Mouse (Mus musculus) midbrain, embryonic 15.5 days (tissue): ENCODE measurements at regions not wholly inside any gene's neighbourhood (a gene's known extent, or its start where the extent isn't known, plus 50 kb on each side); places are given as distances from the start of the nearest gene placed in this dataset.

Experiments used
- ATAC-seq: fragments of 200-750 bp; cut with Nextera tagmentation; replicated peaks from 2 replicates; pipeline ENCODE4 v1.8.0; 2017; ENCODE audit warnings: moderate TSS enrichment
- H3K27ac ChIP-seq: fragments of 300-500 bp; sonication (generic); 2 replicates; pipeline ENCODE4 v1.5.1; 2015; ENCODE audit warnings: mild to moderate bottlenecking, inconsistent platforms
- H3K27me3 ChIP-seq: fragments of 300-500 bp; sonication (generic); replicated peaks from 2 replicates; pipeline ENCODE4 v1.6.1; 2015; ENCODE audit warnings: inconsistent platforms
- H3K36me3 ChIP-seq: fragments of 300-500 bp; sonication (generic); replicated peaks from 2 replicates; pipeline ENCODE4 v1.6.1; 2015; ENCODE audit warnings: inconsistent platforms
- H3K4me1 ChIP-seq: fragments of 300-500 bp; sonication (generic); 2 replicates; pipeline ENCODE4 v1.6.1; 2015; ENCODE audit warnings: inconsistent platforms
- H3K4me2 ChIP-seq: fragments of 300-500 bp; sonication (generic); 2 replicates; pipeline ENCODE4 v1.6.1; 2015; ENCODE audit warnings: inconsistent platforms, mild to moderate bottlenecking, moderate library complexity
- H3K4me3 ChIP-seq: fragments of 300-500 bp; sonication (generic); 2 replicates; pipeline ENCODE4 v1.5.1; 2015; ENCODE audit warnings: mild to moderate bottlenecking, inconsistent platforms
- H3K9ac ChIP-seq: fragments of 300-500 bp; sonication (generic); 2 replicates; pipeline ENCODE4 v1.6.1; 2015; ENCODE audit warnings: mild to moderate bottlenecking, inconsistent platforms
- H3K9me3 ChIP-seq: fragments of 300-500 bp; sonication (generic); 2 replicates; pipeline ENCODE4 v1.6.1; 2016; ENCODE audit warnings: inconsistent platforms
- WGBS: fragments of 180-500 bp; shearing (Covaris S2); methylation state at CpG from one replicate; pipeline ENCODE4 v1.1.7; 2015; ENCODE audit warnings: mixed read lengths; 5-methylcytosine and 5-hydroxymethylcytosine counted together

- Histone ChIP-seq H3K4me3 (no peak overlapping the region), H3K4me2 (no peak overlapping the region), H3K27ac (no peak overlapping the region), H3K4me1 (0 out of 2 replicates have a peak, but pooled peaks cover 4% of the 10 kb centered on the region), H3K36me3 (no peaks in the 10 kb centered on the region), H3K9ac (no peak overlapping the region), H3K27me3 (no peaks in the 10 kb centered on the region), H3K9me3 (no peaks in the 10 kb centered on the region)
- WGBS, result 83% methylated on average over 1 of the region's 1 CpGs
- no peak for ATAC-seq
Measured at GRCm38 (mm10) chr1:77720859-77721258, 206.0 kb upstream of the Epha4 start.

GRCm38 (mm10) chr1:77713001-77713400 lies 198.1 kb upstream of the Epha4 start:
- Histone ChIP-seq H3K4me1 (peaks cover 10% of the 10 kb centered on the region), H3K9me3 (no peaks in the 10 kb centered on the region), H3K4me3 (no peak overlapping the region), H3K36me3 (no peaks in the 10 kb centered on the region), H3K27ac (no peak overlapping the region), H3K9ac (no peak overlapping the region), H3K4me2 (no peak overlapping the region), H3K27me3 (no peaks in the 10 kb centered on the region)
- ATAC-seq, result no peak
- WGBS, result 70% methylated on average over 2 of the region's 2 CpGs

- Histone ChIP-seq H3K9ac (peak overlapping the region; percentile 4; the same call in 1 of the 2 replicates), H3K27ac (peak overlapping the region; percentile 78), H3K4me1 (peaks cover 10% of the 10 kb centered on the region), H3K27me3 (no peaks in the 10 kb centered on the region), H3K9me3 (no peaks in the 10 kb centered on the region), H3K4me2 (peak overlapping the region; percentile 19; the same call in 1 of the 2 replicates), H3K4me3 (no peak overlapping the region), H3K36me3 (no peaks in the 10 kb centered on the region)
- 35% methylated on average over 14 of the region's 14 CpGs for WGBS
- peak; percentile 70; the same call in 1 of the 2 replicates for ATAC-seq
Measured at GRCm38 (mm10) chr1:77708202-77709020, 193.5 kb upstream of the Epha4 start.

GRCm38 (mm10) chr1:77695228-77696018 lies 180.5 kb upstream of the Epha4 start:
- WGBS, result 83% methylated on average over 3 of the region's 3 CpGs
- no peak overlapping the region for H3K4me3 ChIP-seq
- no peaks in the 10 kb centered on the region for H3K9me3 ChIP-seq
- no peak overlapping the region for H3K27ac ChIP-seq
- H3K4me1 ChIP-seq, result no peaks in the 10 kb centered on the region
- no peak for ATAC-seq
- H3K9ac ChIP-seq, result no peak overlapping the region
- no peak overlapping the region for H3K4me2 ChIP-seq
- H3K36me3 ChIP-seq, result no peaks in the 10 kb centered on the region
- no peaks in the 10 kb centered on the region for H3K27me3 ChIP-seq

- Histone ChIP-seq H3K4me2 (no peak overlapping the region), H3K9me3 (no peaks in the 10 kb centered on the region), H3K27ac (no peak overlapping the region), H3K27me3 (no peaks in the 10 kb centered on the region), H3K4me3 (no peak overlapping the region), H3K9ac (no peak overlapping the region), H3K36me3 (no peaks in the 10 kb centered on the region), H3K4me1 (no peaks in the 10 kb centered on the region)
- no peak for ATAC-seq
- WGBS, result 83% methylated on average over 7 of the region's 7 CpGs
Measured at GRCm38 (mm10) chr1:77663345-77663744, 148.5 kb upstream of the Epha4 start.

- Histone ChIP-seq H3K4me3 (no peak overlapping the region), H3K9ac (no peak overlapping the region), H3K27me3 (no peaks in the 10 kb centered on the region), H3K4me2 (no peak overlapping the region), H3K36me3 (no peaks in the 10 kb centered on the region), H3K27ac (no peak overlapping the region), H3K9me3 (no peaks in the 10 kb centered on the region), H3K4me1 (no peaks in the 10 kb centered on the region)
- ATAC-seq, result no peak
Measured at GRCm38 (mm10) chr1:77660436-77660835, 145.5 kb upstream of the Epha4 start.

- Histone ChIP-seq H3K9ac (no peak overlapping the region), H3K4me2 (no peak overlapping the region), H3K27ac (no peak overlapping the region), H3K4me1 (no peaks in the 10 kb centered on the region), H3K9me3 (no peaks in the 10 kb centered on the region), H3K36me3 (no peaks in the 10 kb centered on the region), H3K4me3 (no peak overlapping the region), H3K27me3 (no peaks in the 10 kb centered on the region)
- ATAC-seq, result no peak
- 92% methylated on average over 3 of the region's 3 CpGs for WGBS
Measured at GRCm38 (mm10) chr1:77637025-77637424, 122.1 kb upstream of the Epha4 start.

- H3K36me3 ChIP-seq, result no peaks in the 10 kb centered on the region
- no peaks in the 10 kb centered on the region for H3K9me3 ChIP-seq
- ATAC-seq, result peak; percentile 87
- WGBS, result 12% methylated on average over 9 of the region's 9 CpGs
- peaks cover 17% of the 10 kb centered on the region for H3K4me1 ChIP-seq
- H3K4me2 ChIP-seq, result no peak overlapping the region
- H3K27ac ChIP-seq, result peak overlapping the region; percentile 45; the same call in 1 of the 2 replicates
- no peaks in the 10 kb centered on the region for H3K27me3 ChIP-seq
- no peak overlapping the region for H3K4me3 ChIP-seq
- no peak overlapping the region for H3K9ac ChIP-seq
Measured at GRCm38 (mm10) chr1:77629496-77630281, 114.8 kb upstream of the Epha4 start.

- Histone ChIP-seq H3K27me3 (no peaks in the 10 kb centered on the region), H3K9ac (no peak overlapping the region), H3K4me3 (no peak overlapping the region), H3K4me1 (peaks cover 17% of the 10 kb centered on the region), H3K9me3 (no peaks in the 10 kb centered on the region), H3K4me2 (no peak overlapping the region), H3K27ac (peak overlapping the region; percentile 45; the same call in 1 of the 2 replicates), H3K36me3 (no peaks in the 10 kb centered on the region)
- ATAC-seq, result peak; percentile 69
- 16% methylated on average over 4 of the region's 4 CpGs for WGBS
Measured at GRCm38 (mm10) chr1:77628861-77629260, 114.0 kb upstream of the Epha4 start.

- Histone ChIP-seq H3K27me3 (no peaks in the 10 kb centered on the region), H3K4me2 (no peak overlapping the region), H3K9ac (no peak overlapping the region), H3K4me1 (no peaks in the 10 kb centered on the region), H3K36me3 (no peaks in the 10 kb centered on the region), H3K4me3 (no peak overlapping the region), H3K9me3 (no peaks in the 10 kb centered on the region), H3K27ac (no peak overlapping the region)
- WGBS, result 38% methylated on average over 8 of the region's 8 CpGs
- no peak for ATAC-seq
Measured at GRCm38 (mm10) chr1:77617490-77617889, 102.6 kb upstream of the Epha4 start.

GRCm38 (mm10) chr1:77600509-77600908 lies 85.6 kb upstream of the Epha4 start:
- Histone ChIP-seq H3K36me3 (no peaks in the 10 kb centered on the region), H3K9ac (no peak overlapping the region), H3K27me3 (no peaks in the 10 kb centered on the region), H3K4me1 (0 out of 2 replicates have a peak, but pooled peaks cover 6% of the 10 kb centered on the region), H3K27ac (no peak overlapping the region), H3K9me3 (no peaks in the 10 kb centered on the region), H3K4me3 (no peak overlapping the region), H3K4me2 (no peak overlapping the region)
- 55% methylated on average over 5 of the region's 5 CpGs for WGBS
- ATAC-seq, result no peak

GRCm38 (mm10) chr1:77592649-77593048 lies 77.8 kb upstream of the Epha4 start:
- ATAC-seq, result no peak
- Histone ChIP-seq H3K4me1 (0 out of 2 replicates have a peak, but pooled peaks cover 4% of the 10 kb centered on the region), H3K9ac (no peak overlapping the region), H3K4me3 (no peak overlapping the region), H3K4me2 (no peak overlapping the region), H3K27ac (no peak overlapping the region), H3K27me3 (no peaks in the 10 kb centered on the region), H3K9me3 (no peaks in the 10 kb centered on the region), H3K36me3 (no peaks in the 10 kb centered on the region)
- WGBS, result 55% methylated on average over 4 of the region's 4 CpGs
